Comparison of ENCODE assay signal across 25 mouse cellular contexts in genomic region chr8:46302121-46302520, GRCm38 (mm10). TPM values are rescaled to one million over a fixed set of nuclear protein-coding genes. Genes with fewer than 3 reads are reported as not detected.
DNase-seq lines count a peak whose midpoint lies in the region; ATAC-seq lines count a peak whose summit lies in the region.
"Had no signal": no experiment of that assay in that cellular context is flagged by ENCODE, and none has a peak within 500 bp of the region (broad histone marks: within the 10 kb centered on the region; RNA-seq: fewer than 3 reads in every experiment).

No protein-coding gene starts in this region.

- no peak overlapping the region for H3K27ac ChIP-seq in midbrain, embryonic 11.5 days (ENCODE audit: low read depth, low read length)
- no peak overlapping the region for H3K27ac ChIP-seq in midbrain, embryonic 16.5 days (ENCODE audit: low read length)

- H3K4me3 ChIP-seq in midbrain, embryonic 11.5 days (ENCODE audit: low read depth, low read length), result no peak overlapping the region
- no peak overlapping the region for H3K4me3 ChIP-seq in midbrain, embryonic 16.5 days (ENCODE audit: low read depth, low read length)

- no peak overlapping the region for H3K9ac ChIP-seq in midbrain, embryonic 11.5 days (ENCODE audit: low read length)
- H3K9ac ChIP-seq in midbrain, embryonic 16.5 days (ENCODE audit: low read depth, low read length), result no peak overlapping the region

- H3K4me1 ChIP-seq in midbrain, embryonic 11.5 days (ENCODE audit: control insufficient read depth, insufficient read depth, low read length), result no peaks in the 10 kb centered on the region
- H3K4me1 ChIP-seq in midbrain, embryonic 16.5 days (ENCODE audit: control insufficient read depth, insufficient read depth, low read length), result 0 out of 2 replicates have a peak, but pooled peaks cover 2% of the 10 kb centered on the region

- no peak overlapping the region for H3K4me2 ChIP-seq in midbrain, embryonic 11.5 days
- H3K4me2 ChIP-seq in midbrain, embryonic 16.5 days (ENCODE audit: low read length), result no peak overlapping the region

- no peaks in the 10 kb centered on the region for H3K36me3 ChIP-seq in midbrain, embryonic 11.5 days (ENCODE audit: control insufficient read depth, insufficient read depth, low read length)
- H3K36me3 ChIP-seq in midbrain, embryonic 16.5 days (ENCODE audit: control insufficient read depth, insufficient read depth, low read length), result no peaks in the 10 kb centered on the region
- H3K36me3 ChIP-seq: G1E had no signal

- peaks cover 24% of the 10 kb centered on the region for H3K27me3 ChIP-seq in midbrain, embryonic 11.5 days (ENCODE audit: control insufficient read depth, insufficient read depth, low read length)
- H3K27me3 ChIP-seq in midbrain, embryonic 16.5 days (ENCODE audit: control insufficient read depth, insufficient read depth, low read depth, low read length), result peaks cover 10% of the 10 kb centered on the region
- H3K27me3 ChIP-seq: CH12.LX had no signal

- peak; percentile 74 for DNase-seq in heart, adult 11 months
- DNase-seq in heart, postnatal 25 days (ENCODE audit: low spot score), result no peak
- peak; percentile 51 for DNase-seq in midbrain, embryonic 11.5 days (ENCODE audit: low spot score, missing footprints)
- DNase-seq in testis, postnatal 10 days (ENCODE audit: low spot score), result peak; percentile 26
- no peak for DNase-seq in testis, postnatal 14 days (ENCODE audit: low spot score)
- DNase-seq: adrenal gland, adult 2 months; adrenal gland, adult 8-10 months; adrenal gland, postnatal 10 days; adrenal gland, postnatal 14 days; adrenal gland, postnatal 25 days; adrenal gland, postnatal 36 days; B cell, adult 2 months; cerebellum, adult 11 months; cerebellum, adult 11-12 months; cerebellum, adult 18-20 months had no signal

- no peaks in the 10 kb centered on the region for H3K9me3 ChIP-seq in midbrain, embryonic 11.5 days (ENCODE audit: control insufficient read depth, low read length)
- no peaks in the 10 kb centered on the region for H3K9me3 ChIP-seq in midbrain, embryonic 16.5 days (replicated peaks; ENCODE audit: control insufficient read depth, low read length, poor library complexity, severe bottlenecking)
- H3K9me3 ChIP-seq: G1E had no signal

- WGBS in midbrain, embryonic 11.5 days, result 90% methylated on average over 9 of the region's 9 CpGs
- 86% methylated on average over 9 of the region's 9 CpGs for WGBS in midbrain, embryonic 16.5 days

- no peak for ATAC-seq in midbrain, embryonic 11.5 days (ENCODE audit: low FRiP score)
- ATAC-seq in midbrain, embryonic 16.5 days, result no peak
- ATAC-seq: activated CD4-positive, CD25-positive, alpha-beta regulatory T cell, adult 4 months; CD4-positive, CD25-positive, alpha-beta regulatory T cell, adult 4 months; Patski had no signal

- intact Hi-C loops in heart, postnatal 25 days (cut with DNase I), result no loop called here

RNA-seq across cellular contexts. Expression of gene Helt, which starts 7.7 kb away (rescaled TPM):
- total RNA-seq in heart, postnatal 25 days (2021), result 1 to 10 TPM; 1.6 to 2.2 TPM
- 48.9 and 49.0 TPM in 2 replicates for polyA plus RNA-seq in midbrain, embryonic 11.5 days (2014; fragmentation: Nextera tagmentation; extraction: Ambion mirVana)
- polyA plus RNA-seq in midbrain, embryonic 16.5 days (2015; fragmentation: Nextera tagmentation; extraction: Ambion mirVana), result 2.8 and 3.2 TPM in 2 replicates
- total RNA-seq: adrenal gland, adult 18-20 months; adrenal gland, adult 2 months; adrenal gland, postnatal 10 days; adrenal gland, postnatal 14 days; adrenal gland, postnatal 25 days; adrenal gland, postnatal 36 days; CH12.LX; ES-E14; MEL had no signal
- polyA plus RNA-seq: activated CD4-positive, CD25-positive, alpha-beta regulatory T cell, adult 4 months; C2C12; CD4-positive, CD25-positive, alpha-beta regulatory T cell, adult 4 months; G1E; Patski had no signal

Comparison
In these comparisons a context has a peak if more than half of its experiments do, and no peak if none do; other contexts are left out.
1. DNase-seq: peak in heart, adult 11 months (single experiment), midbrain, embryonic 11.5 days (single experiment) and testis, postnatal 10 days (single experiment); none in heart, postnatal 25 days (single experiment) and testis, postnatal 14 days (single experiment).
2. RNA of gene Helt, which starts 7.7 kb away (polyA plus RNA-seq): 48.9 to 49.0 TPM in midbrain, embryonic 11.5 days; 2.8 to 3.2 TPM in midbrain, embryonic 16.5 days; every median in the first group is over 10 times any median in the second.